Mouse (Mus musculus) erythroblast, embryonic 14.5 days (primary cell): ENCODE results near the gene Nectin2.

Source experiments
- GATA1 ChIP-seq: IDR thresholded peaks from 2 replicates; pipeline ENCODE4 v1.6.1; 2012; ENCODE audit warnings: low read length, inconsistent platforms, mixed read lengths
- TAL1 ChIP-seq: IDR thresholded peaks from 3 replicates; pipeline ENCODE4 v1.6.1; 2012; ENCODE audit warnings: low read length, inconsistent platforms, mixed read lengths

- TF ChIP-seq GATA1 (no peak), TAL1 (no peak)
Observed at GRCm38 (mm10) chr7:19683771-19684201, 66.5 kb downstream of the Nectin2 start.
